Mouse (Mus musculus): ENCODE measurements at regions not wholly inside any gene's neighbourhood (a gene's known extent, or its start where the extent isn't known, plus 50 kb on each side); places are given as distances from the start of the nearest gene placed in this dataset.
A peak's percentile ranks its signal among the peaks of the same experiment; 100 is the strongest.
"Not testable (repeated sequence)": the region's sequence is repeated elsewhere in the genome, so short reads cannot be mapped to it uniquely, and the experiment has no call there.

GRCm38 (mm10) chr17:17197229-17197628, 76.0 kb downstream of the Zfp97 start:
- H3K9me3 ChIP-seq (ENCODE audit: low read depth, low read length), result peaks cover 17% of the 10 kb centered on the region; the same call in 1 of the 2 replicates
- not testable (repeated sequence) for H3K27ac ChIP-seq (ENCODE audit: low read depth); DNase-seq; H3K9ac ChIP-seq; H3K4me3 ChIP-seq (ENCODE audit: low read depth, low read length); H3K36me3 ChIP-seq (ENCODE audit: insufficient read depth); H3K4me2 ChIP-seq; H3K27me3 ChIP-seq (ENCODE audit: insufficient read depth, low read length); H3K4me1 ChIP-seq (ENCODE audit: insufficient read depth); ATAC-seq (ENCODE audit: insufficient read depth)
- 100% methylated on average over 2 of the region's 2 CpGs for WGBS

GRCm38 (mm10) chr17:17229069-17229468, 107.9 kb downstream of the Zfp97 start:
- Histone ChIP-seq H3K4me1 (ENCODE audit: insufficient read depth) (no peaks in the 10 kb centered on the region), H3K36me3 (ENCODE audit: insufficient read depth) (no peaks in the 10 kb centered on the region), H3K27me3 (ENCODE audit: insufficient read depth, low read length) (no peaks in the 10 kb centered on the region), H3K27ac (ENCODE audit: low read depth) (no peak overlapping the region), H3K9me3 (ENCODE audit: low read depth, low read length) (no peaks in the 10 kb centered on the region), H3K9ac (no peak overlapping the region), H3K4me3 (ENCODE audit: low read depth, low read length) (no peak overlapping the region), H3K4me2 (no peak overlapping the region)
- TF ChIP-seq CTCF (IDR thresholded peaks at IDR 0.05; ENCODE audit: low read depth), result no peak
- ATAC-seq (ENCODE audit: insufficient read depth) (no peak), DNase-seq (no peak)
- 37% methylated on average over 2 of the region's 2 CpGs for WGBS

GRCm38 (mm10) chr17:17234329-17235185, 113.3 kb downstream of the Zfp97 start:
- not testable (repeated sequence) for H3K36me3 ChIP-seq (ENCODE audit: insufficient read depth); H3K27me3 ChIP-seq (ENCODE audit: insufficient read depth, low read length); H3K4me1 ChIP-seq (ENCODE audit: insufficient read depth); H3K9me3 ChIP-seq (ENCODE audit: low read depth, low read length)
- ATAC-seq (ENCODE audit: insufficient read depth) (peak; percentile 100), DNase-seq (peak; percentile 96)
- under 1% methylated on average over 19 of the region's 22 CpGs for WGBS
- H3K4me2 ChIP-seq, result peak overlapping the region; percentile 61
- peak overlapping the region; percentile 3; the same call in 1 of the 2 replicates for H3K27ac ChIP-seq (ENCODE audit: low read depth)
- peak overlapping the region; percentile 46 for H3K4me3 ChIP-seq (ENCODE audit: low read depth, low read length)
- peak overlapping the region; percentile 52 for H3K9ac ChIP-seq

GRCm38 (mm10) chr17:17235186-17235482, 113.9 kb downstream of the Zfp97 start:
- H3K4me1 ChIP-seq (ENCODE audit: insufficient read depth); H3K9me3 ChIP-seq (ENCODE audit: low read depth, low read length); H3K27ac ChIP-seq (ENCODE audit: low read depth); H3K36me3 ChIP-seq (ENCODE audit: insufficient read depth); ATAC-seq (ENCODE audit: insufficient read depth); H3K27me3 ChIP-seq (ENCODE audit: insufficient read depth, low read length): not testable (repeated sequence)
- Histone ChIP-seq H3K4me3 (ENCODE audit: low read depth, low read length) (peak overlapping the region; percentile 46), H3K9ac (peak overlapping the region; percentile 52), H3K4me2 (peak overlapping the region; percentile 61)
- under 1% methylated on average over 5 of the region's 5 CpGs for WGBS
- peak; percentile 6 for DNase-seq
